Mouse (Mus musculus) megakaryocyte progenitor cell, adult 5-6 weeks (primary cell): ENCODE data around the gene Dcbld1. TPM values are rescaled to one million over a fixed set of nuclear protein-coding genes. Genes with fewer than 3 reads are reported as not detected.
"Not testable (repeated sequence)": the region's sequence is repeated elsewhere in the genome, so short reads cannot be mapped to it uniquely, and the experiment has no call there.

Experiments
- ATAC-seq: replicated peaks from 2 replicates; pipeline ENCODE4 v1.8.0; 2016; ENCODE audit warnings: mild to moderate bottlenecking, moderate TSS enrichment, inconsistent platforms; ENCODE audit not compliant: poor library complexity
- total RNA-seq, 2 experiments: library from RNA; stranded (forward) in 1 of 2; stranded (reverse) in 1 of 2; fragments of 157-497, 149-512 nt in 1 of 2; fragments of 200-1000 nt in 1 of 2; gene quantifications; 2 replicates each; pipeline versions ENCODE4 v1.2.3 to v1.2.4; 2015 to 2017

Gene Dcbld1
- total RNA-seq, 2 experiments from 2014 or later, result 0.08 to 0.30 TPM

GRCm38 (mm10) chr10:52258180-52258948 lies 24.9 kb downstream of the Dcbld1 start:
- ATAC-seq, result no peak

DNA sequence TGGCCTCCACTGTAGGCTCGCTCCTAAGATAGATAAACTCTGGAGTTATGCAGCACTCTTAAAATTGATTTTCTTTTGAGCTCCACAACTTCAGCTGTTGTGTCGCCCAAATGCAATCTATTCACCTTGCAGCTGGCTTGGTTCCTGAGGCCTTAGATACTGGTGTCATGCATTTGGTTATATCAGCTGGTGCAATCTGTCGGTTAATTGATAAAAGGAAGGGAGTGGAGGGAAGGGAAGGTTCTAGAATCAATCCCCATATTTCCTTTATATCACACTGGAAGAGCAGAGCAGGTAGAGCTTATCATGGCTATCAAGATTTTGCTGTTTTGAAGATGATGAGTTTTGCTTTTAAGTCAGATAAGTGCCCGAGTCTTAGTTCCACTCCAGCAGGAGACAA lies 26.8 kb downstream of the Dcbld1 start:
- ATAC-seq, result no peak

DNA sequence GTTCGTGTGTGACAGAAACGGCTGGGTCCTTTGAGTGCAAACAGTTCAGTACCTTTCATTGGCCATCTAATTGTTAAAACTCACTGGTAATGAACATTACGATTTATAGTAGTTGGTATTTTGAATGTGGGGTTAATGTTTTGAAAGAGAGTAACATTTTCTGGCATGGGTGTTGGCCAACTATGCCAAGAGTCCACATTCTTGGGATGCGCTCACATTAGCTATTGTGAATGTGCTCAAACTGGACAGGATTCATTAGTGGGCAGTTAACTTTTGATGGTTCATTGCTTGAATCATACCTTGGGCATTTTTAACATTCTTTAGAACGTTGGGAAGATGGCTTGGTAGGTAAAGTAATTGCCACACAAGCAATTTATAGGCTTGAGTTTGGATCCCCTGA lies 30.7 kb downstream of the Dcbld1 start:
- ATAC-seq, result no peak

DNA sequence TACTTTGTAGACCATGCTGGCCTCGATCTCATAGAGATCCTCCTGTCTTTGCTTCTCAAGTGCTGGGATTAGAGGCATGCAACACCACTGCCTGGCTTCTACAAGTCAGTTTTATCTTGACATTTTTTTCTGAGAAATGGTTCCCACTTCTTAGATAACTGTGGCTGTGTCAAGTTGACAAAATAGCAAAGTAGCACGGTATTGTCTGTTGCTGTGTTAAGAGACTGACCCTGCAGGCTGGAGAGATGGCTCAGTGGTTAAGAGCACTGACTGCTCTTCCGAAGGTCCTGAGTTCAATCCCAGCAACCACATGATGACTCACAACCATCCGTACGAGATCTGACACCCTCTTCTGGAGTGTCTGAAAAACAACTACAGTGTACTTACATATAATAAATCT lies 35.5 kb downstream of the Dcbld1 start:
- no peak for ATAC-seq

GRCm38 (mm10) chr10:52271385-52271784 lies 38.0 kb downstream of the Dcbld1 start:
- no peak for ATAC-seq

DNA sequence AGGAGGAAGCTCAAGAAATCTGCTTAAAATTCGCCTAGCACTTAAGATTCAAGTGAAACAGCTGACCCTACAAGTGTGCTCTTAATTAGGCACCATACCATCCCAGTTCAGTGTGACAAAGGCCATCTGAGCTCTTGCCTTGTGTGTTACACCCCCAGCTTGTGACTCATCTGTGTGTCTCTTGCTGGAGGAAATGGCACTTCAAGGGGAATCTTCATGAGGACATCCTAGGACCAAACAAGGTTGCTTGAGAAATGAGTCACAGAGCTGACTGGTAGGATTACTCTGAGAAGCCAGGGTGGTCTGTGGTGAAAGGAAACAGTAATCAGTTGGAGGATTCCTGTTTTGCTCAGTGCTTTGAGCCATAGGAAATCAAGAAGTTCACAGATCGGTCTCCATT lies 39.6 kb downstream of the Dcbld1 start:
- no peak for ATAC-seq

DNA sequence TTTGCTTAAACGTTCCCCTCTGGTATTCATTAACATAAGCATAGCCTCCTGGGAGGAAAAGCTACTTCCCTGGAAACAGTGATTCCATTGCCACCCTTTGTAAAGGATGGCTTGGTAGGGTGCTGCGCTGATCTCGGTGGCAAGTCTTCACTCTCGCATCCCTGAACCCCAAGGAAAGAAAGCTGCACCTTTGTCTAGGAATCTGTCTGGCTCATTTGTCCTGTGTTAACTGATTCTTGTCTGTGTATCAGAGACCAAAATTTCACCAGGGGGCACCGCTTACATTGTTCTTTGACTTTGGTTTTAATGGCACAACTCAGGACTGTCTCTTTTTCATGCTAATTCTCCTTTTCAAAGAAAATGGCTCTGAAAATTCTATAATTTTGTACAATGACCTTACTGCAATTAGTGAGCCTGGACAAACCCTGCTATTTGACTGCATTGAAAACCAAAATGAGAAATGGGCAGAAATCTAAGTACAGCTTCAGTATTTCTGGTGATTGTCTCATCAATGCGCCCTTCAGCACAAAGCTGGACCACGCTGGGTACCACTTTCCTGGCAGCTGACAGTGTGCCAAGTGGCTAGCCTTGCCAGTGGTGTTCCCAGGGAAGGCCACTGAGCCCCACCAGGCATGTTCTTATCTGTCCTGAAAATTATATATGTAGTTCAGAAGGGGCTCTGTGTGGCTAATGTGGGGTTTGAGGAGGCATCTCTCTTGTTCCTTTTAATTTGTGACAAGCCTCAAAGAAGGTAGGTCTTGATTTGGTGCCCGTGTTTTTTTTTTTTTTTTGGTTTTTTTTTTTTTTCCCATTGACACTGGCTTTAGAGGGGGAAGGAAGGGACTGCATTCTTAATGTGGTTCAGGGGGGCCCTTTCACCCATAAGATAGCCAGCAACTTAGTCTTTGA lies 40.8 kb downstream of the Dcbld1 start:
- ATAC-seq, result no peak

- no peak for ATAC-seq
Measured at GRCm38 (mm10) chr10:52274910-52275604, 41.6 kb downstream of the Dcbld1 start.

DNA sequence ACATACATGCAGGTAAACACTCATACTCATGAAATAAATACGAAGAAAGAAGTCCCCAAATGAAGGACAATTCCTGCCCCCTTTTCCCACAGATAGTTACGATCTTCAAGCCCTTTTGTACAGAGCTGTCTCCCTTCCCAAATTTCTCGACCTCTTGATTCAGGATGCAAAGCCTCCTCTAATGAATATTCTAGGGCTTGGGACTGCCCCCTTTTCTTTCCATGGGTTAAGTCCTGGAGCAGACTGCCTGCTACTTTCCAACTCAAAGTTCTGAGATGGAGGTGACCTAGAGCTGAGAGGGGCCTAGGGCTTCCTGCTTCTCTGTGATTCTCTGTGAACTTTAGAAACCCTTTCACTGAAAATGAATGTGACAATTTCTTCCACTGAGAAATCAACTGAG lies 43.2 kb downstream of the Dcbld1 start:
- no peak for ATAC-seq

- not testable (repeated sequence) for ATAC-seq
Measured at GRCm38 (mm10) chr10:52277564-52277963, 44.1 kb downstream of the Dcbld1 start.

- ATAC-seq, result no peak
Measured at GRCm38 (mm10) chr10:52278011-52278434, 44.6 kb downstream of the Dcbld1 start.

- ATAC-seq, result no peak
Measured at GRCm38 (mm10) chr10:52278866-52279265, 45.4 kb downstream of the Dcbld1 start.

DNA sequence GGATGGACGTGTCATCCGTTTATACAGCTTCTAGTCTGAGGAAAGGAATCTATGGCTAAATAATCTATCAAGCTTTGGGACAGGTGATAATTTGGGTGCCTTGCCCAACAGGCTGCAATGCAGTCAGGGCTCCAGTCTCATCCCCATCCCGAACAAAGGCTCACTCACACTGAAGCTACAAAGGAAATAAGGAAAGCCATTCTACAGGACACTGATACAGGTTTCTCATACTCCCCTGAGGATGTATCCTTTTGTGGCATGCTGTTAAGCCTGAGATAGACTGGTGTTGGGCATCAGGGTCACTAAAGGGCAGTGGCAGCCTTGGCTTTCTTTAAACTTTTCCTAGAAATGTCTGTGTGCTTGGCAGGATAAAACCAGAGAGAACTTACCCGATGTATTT lies 46.5 kb downstream of the Dcbld1 start:
- no peak for ATAC-seq

- ATAC-seq, result no peak
Measured at GRCm38 (mm10) chr10:52280623-52281022, 47.2 kb downstream of the Dcbld1 start.

DNA sequence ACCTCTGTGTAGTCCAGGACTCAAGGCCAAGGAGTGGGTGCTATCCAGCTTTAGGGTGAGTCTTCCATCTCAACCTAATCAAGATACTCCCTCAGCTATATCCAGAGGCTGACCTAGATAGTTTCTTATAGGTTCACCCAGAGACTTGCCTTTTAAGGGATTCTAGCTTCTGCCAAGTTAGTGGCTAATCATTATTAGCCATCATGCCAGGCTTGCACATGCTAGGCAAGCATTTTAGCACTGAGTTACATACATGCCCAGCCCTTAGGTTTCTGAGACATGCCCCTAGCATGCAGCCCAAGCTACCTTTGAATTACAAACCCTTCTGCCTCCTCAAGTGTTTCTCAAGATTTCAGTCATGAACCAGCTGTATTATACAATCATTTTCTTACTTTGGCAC lies 47.9 kb downstream of the Dcbld1 start:
- no peak for ATAC-seq

DNA sequence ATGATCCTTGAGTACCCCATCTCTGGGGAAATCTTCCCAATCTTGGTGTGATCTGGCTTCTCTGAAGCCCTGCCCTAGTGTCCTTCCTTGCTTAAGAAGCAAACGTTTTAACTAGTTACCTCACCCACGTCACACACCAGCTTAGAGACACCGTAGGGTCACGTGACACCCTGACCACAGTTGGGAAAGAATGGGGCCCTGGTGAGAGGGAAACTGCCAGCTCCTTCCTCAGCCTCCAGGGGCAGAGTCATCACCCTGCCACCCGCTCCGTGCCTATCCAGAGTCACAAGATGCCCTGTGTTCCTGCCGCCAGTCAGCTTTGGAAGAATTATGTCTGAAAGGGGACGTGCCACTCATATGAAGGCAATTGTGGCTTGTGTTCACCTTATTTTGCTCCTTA lies 51.2 kb downstream of the Dcbld1 start:
- peak; percentile 99 for ATAC-seq

- no peak for ATAC-seq
Measured at GRCm38 (mm10) chr10:52287852-52288533, 54.6 kb downstream of the Dcbld1 start.

GRCm38 (mm10) chr10:52289261-52289660 lies 55.8 kb downstream of the Dcbld1 start:
- no peak for ATAC-seq

GRCm38 (mm10) chr10:52292391-52292790 lies 59.0 kb downstream of the Dcbld1 start:
- ATAC-seq, result not testable (repeated sequence)

DNA sequence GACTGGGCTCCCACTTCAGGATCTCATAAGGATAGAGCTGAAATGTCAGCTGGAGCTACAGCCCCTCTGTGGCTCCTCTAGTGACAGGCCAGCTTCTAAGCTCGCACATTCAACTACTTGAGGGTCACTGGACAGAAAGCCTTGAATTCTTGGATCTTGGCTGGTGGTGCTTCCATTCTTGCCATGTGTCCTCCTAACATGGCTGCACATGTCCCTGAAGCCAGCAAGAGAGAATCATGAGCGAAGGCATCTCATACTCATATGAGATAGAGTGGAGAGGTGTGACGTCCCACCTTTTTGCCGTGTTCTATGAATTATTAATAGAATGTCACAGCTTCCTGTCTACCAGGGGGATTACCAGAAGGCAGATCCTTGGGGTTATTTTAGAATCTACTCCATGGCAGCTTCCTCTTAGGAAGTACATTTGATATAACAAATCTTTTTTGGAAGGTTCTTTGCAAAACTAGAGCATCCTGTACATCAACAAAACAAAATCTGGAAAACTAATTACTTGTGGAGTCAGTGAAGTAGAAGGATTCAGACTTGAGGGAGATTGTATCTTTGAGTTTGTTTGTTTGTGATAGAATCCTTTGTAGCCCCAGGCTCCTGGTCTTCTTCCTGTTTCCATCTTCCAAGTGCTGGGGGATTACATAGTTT lies 60.6 kb downstream of the Dcbld1 start:
- no peak for ATAC-seq
